Mouse (Mus musculus) liver, postnatal 0 days (tissue): ENCODE data around the gene Kcnmb4.

Source experiments
- CTCF ChIP-seq: sonication (generic); IDR thresholded peaks from 2 replicates; pipeline ENCODE4 v1.5.1; 2016; ENCODE audit warnings: antibody characterized with exemption, low read depth
- EP300 ChIP-seq: IDR thresholded peaks from 2 replicates; pipeline ENCODE4 v1.6.1; 2016; ENCODE audit warnings: antibody characterized with exemption, low read depth, mild to moderate bottlenecking

GRCm38 (mm10) chr10:116407684-116408359 lies 65.9 kb downstream of the Kcnmb4 start:
- TF ChIP-seq EP300 = no peak
- TF ChIP-seq CTCF = no peak
